Mouse (Mus musculus) lung, postnatal 36 days (tissue): ENCODE data around the gene Tnpo2.

Source experiments
- DNase-seq: peaks from one replicate; pipeline ENCODE4 v3.0.0; 2022; ENCODE audit warnings: mixed read lengths

Gene Tnpo2

DNA sequence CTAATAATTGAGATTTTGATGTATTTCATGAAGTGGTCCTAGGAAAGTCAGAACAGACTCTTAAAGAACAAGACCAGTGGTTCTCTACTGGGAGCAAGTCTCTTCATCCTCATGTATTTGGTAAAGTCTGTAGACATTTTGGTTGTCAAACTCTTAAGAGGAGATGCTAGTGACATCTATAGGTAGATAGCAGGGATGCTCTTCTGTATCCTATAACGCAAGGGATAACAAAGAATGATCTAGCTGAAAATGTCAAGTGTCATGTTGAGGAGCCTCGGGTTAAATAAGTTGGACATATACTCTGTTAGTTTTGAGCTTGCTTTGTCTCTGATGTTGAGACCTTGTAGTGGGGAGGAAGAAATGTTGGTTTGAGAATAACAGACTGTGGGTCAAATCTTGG is 8.8 kb upstream of the Tnpo2 start:
- DNase-seq: no peak

DNA sequence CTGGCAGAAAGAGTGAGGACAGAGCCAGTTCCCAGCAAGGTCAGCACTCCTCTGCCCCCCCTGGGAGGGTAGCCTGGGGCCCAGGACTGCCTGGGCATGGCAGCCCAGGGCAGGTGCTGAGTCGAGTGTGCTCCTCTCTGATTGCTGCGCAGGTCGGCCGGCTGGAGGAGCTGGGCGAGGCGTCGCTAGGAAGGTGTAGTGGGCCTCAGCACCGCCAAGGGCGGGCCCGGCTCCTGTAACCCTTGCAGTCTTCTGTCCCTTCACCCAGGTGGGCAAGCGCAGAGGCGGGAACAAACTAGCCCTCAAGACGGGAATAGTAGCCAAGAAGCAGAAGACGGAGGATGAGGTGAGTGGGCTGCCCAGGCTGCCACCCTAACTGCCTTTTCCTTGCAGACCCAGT is 7.4 kb upstream of the Tnpo2 start:
- no peak for DNase-seq

DNA sequence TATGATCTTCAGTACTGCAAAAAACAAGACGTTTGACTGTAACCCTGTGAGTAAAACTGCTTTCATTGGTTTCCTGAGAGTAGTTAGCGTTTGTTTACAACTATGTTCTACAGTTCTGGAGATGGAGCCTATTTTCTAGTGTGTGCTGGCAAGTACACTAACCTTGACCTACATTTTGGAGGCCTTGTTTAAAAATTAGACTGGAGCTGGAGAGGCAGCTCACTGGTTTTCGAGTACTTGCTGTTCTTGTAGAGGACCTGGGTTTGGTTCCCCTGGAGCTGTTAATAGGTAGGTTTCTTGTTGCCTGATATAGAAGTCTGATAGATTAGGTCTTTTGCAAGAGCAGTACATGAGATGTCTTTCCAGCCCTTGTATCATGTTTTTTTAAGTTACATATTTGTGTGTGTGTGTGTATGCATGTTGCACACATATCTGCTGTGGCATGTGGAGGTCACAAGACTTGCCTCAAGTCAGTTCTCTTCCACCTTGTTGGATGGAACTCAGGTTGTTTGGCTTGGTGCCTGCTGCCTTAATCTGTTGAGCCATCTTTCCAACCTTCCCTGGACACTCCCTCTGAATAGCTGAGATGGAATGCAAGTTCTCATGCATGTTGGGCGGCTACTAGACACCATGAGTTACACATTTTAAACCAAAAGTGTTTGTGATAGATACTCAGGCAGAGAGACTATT is 3.9 kb upstream of the Tnpo2 start:
- no peak for DNase-seq

DNA sequence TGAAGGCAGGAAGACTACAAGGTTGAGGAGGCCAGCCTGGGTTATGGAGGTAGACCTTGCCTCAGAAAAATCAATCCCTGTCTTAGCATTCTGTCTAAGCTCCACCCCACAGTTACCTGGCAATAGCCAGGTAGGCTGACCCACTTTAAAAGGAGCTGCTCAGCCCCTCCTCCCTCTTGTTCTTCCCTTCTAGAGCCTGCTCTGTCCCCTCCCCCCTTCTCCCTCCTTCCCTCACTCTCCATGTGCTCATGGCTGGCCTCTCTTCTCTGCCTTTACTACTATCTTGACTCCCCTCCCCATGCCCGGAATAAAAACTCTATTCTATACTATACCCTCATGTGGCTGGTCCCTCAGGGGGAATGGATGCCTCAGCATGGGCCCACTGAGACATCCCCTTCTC is 2.8 kb upstream of the Tnpo2 start:
- peak; percentile 64 for DNase-seq

DNA sequence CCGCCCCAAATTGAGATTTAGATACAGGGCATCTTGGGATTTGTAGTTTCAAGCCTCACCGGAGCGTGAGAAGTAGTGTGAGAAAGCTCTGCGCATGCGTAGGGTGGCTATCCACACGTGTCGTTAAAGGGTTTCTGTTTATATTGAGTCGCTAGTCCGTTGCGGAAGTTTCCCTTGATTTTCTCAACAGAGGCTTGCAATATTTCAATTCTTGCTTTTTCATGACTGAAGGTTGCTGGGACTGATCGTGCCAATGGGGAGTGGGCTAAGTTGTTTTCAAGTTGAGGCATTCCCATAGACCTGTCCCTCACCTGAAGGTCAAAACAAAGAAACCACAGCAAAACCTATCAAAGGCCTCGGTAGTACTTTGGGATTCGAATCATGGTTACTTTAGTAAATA is 2.0 kb upstream of the Tnpo2 start:
- DNase-seq: peak; percentile 90

DNA sequence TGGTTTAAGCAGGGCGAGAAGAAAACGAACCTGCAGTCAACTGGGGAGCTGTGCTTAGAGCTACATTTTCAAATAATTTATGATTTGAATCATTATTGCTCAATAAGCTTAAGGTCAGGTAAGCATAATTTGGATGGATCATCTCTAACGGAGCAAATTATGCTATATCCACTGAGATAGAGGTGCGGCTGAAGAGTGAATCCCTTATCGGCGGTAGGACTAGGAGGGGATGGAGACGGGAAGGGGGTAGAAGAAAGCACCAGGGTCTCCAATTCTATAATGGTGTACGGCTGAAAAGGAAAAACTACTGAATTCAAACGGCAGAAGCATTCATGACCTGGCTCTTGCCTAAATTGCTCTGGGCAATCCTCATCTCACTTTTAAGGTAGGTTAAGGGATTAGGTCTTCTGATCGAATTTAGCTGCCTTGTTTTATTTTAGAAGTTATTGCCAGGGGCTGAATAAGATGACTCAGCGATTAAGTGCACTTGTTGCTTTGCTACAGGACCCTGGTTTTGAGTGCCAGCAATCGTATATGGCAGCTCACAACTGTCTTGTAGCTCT is 1.5 kb upstream of the Tnpo2 start:
- DNase-seq: no peak

DNA sequence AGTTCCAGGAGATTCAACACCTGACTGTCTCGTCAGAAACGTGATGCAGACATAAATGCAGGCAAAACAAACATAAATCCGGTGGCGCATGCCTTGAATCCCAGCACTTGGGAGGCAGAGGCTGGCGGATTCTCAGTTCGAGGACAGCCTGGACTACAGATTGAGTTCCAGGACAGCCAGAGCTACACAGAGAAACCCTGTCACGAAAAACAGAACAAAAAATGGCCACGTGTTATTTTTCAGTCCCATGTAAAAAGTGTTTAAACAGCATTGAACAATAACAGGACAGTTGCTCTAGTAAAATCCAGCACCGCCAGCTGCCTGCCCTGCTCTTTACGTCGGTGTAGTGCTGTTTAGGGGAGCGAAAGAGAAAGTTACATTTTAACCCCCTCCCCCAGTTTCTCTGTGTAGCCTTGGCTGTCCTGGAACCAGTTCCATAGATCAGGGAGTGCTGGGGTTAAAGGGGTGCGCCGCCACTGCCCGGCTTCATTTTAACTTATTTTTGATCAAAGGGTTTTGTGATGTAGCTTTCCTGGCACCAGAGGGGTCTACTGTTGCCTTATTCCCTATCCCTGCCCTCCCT is 896 bp upstream of the Tnpo2 start:
- peak; percentile 21 for DNase-seq

DNA sequence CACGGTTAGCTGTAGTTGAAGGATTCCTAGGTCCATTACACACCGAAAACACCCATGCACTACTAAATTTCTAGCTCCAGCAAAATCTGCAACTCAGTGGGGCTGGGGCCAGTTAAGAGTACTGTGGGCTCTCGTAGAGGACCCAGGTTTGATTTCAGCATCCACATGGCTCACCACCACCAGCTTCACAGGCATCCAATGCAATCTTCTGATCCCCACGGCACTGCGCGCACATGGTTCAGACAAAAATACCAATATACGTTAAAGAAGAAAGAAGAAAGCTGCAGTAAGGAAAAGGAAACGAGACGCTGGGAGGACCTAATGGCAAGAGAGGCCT is 366 bp upstream of the Tnpo2 start:
- DNase-seq: no peak

DNA sequence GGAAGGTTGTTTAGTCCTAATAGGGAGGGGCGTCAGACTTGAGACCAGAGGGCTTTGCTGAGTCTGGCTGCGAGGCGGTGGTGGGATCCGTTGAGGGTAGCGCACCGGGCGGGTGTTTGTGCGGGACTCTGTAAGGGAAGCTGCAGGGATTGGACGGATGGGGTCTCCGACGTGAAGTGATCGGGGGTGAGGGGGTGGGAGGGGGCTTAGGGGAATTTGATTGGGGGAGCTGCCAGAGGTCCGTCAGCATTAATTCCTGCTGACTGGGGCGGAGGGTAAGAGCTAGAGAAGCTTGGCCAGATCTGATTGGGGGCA is 608 bp downstream of the Tnpo2 start:
- DNase-seq: no peak

DNA sequence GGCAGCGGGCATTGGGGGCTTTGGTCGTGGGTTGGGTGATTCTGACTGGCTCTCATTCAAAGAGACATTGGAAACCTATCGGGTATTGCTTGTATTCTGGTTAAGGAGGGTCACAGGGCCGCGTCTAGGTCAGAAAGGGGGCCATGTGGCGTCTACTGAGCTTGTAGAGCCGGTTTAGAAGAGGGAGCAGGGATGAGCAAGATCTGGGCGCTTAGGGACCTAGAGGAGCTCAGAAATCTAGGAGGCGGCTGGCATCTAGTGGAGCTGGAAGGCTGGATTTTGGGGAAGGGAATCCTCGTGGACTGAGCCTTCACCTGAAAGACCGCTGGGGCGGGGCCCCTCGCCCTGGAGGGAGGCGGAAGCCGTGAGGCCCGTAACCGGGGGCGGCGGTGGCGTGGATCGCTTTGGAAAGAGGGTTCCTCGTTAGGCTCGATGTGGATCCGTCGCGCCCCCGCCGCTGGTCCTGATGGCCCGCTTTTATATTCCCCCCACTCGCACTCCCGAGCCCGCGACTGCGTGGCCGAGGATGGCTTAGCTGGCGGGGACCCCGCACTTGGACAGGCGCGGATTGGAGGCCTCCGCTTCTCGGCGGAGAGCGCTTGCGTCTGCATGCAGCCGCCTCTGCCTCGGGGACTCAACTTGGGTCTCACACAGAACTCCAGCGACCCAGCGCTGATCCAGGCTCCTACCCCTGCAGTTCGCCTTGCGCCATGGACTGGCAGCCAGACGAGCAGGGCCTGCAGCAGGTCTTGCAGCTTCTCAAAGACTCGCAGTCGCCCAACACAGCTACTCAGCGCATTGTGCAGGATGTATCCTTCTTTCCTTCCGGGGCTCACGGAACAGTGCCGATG is 1.2 kb downstream of the Tnpo2 start:
- peak; percentile 52 for DNase-seq

DNA sequence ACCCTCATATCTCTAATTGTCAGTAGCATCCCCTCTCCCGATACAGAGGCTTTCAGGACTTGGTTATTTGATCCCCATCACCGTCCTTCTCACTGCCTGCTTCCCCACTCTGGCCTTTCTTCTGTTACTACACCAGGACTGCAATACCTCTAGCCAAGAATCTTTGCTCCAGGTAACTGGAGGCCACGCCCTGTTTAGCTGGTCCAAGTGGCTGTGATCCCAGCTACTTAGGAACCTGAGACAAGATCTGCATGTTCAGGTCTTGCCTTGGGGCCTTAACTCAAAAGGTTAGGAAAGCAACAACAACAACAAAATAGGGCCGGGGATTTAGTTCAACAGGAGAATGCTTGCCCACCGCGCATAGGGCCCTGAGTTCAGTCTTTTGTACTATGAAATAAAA is 6.9 kb downstream of the Tnpo2 start:
- DNase-seq: peak; percentile 10

DNA sequence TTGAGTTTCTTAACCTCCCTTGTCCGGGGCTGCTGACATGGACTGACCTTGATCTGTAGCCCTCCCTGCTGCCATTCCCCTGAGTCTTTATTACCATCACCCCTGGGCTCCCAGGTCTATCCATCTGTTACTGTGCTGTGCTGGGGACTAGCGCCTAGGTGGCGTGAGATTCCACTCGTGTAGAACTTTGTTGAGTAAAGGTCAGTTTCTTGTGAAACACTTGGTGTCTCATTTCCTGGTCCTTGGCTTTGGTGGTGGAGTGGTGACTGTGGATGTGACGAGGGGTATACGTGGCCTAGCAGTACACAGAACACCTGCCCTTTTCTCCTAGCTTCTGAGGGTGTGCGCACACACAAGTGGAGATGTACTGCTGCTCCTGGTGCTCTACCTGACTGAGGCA is 20.7 kb downstream of the Tnpo2 start:
- DNase-seq: no peak

DNA sequence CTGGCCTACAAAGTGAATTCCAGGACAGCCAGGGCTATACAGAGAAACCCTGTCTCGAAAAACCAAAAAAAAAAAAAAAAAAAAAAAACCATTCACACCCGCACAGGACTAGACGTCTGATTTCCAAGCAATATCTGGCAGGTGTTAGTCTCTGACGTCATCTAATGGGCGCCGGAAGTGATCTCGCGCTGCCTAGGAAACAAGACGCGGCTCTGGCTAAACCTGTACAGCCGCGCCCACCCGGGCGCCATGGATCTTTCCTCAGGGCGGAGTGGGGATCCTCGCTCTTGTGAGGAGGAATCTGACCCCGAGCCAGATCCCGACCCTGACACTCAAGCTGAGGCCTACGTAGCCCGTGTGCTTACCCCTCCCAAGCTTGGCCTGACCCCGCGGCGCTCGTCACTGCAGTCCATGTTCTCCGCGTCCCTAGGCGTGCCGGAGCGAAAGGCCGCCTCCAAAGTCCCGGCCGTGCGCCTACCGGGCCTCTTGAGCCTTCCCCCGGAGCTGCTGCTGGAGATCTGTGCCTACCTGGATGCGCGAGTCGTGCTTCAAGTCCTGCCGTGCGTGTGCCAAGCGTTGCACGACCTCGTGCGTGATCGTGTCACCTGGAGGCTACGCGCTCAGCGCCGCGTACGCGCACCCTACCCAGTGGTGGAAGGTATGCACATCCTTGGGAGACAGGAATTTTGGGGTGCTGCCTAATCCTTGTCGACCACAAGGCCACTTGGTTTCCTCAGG is 23.3 kb downstream of the Tnpo2 start, which contains the start of gene Fbxw9:
TSS of gene Fbxw9 (plus strand) at position 177 of the 738 bp plus-strand sequence.
- DNase-seq: peak; percentile 98

DNA sequence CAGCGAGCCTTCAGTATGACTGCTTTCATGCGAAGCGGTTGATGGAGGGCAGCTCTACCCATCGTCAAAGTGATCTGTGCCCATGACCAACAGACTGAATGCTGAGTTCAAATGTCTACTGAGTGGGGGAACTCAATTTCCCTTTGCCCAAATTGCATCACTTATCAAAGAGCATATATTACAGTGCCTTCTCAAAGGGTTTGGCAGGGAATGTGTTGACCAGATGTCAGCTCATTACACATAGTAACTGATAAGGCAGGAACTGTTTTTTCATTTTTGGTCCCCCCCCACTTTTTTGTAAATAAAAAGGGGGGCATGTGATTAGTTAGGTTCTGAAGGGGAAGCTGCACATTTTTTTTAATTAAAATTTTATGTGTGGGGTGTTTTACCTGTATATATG is 25.9 kb downstream of the Tnpo2 start:
- no peak for DNase-seq

DNA sequence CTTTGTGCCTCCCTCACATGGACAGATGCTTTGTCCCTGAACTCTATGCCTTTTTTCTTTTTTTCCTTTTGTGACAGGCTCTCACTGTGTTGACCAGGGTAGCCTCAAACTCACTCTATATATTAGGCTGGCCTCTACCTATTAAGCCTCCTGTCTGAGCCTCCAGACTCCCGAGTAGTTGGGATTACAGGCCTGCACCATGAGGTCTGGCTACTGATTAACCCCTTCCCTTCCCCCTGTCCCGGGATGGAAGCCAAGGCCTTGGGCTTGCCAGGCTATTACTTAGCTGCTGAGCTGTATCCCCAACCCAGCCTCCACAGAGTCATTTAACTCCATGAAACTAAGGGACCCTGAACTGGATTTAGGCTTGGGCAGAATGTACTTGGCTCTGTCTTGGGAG is 28.5 kb downstream of the Tnpo2 start:
- no peak for DNase-seq

DNA sequence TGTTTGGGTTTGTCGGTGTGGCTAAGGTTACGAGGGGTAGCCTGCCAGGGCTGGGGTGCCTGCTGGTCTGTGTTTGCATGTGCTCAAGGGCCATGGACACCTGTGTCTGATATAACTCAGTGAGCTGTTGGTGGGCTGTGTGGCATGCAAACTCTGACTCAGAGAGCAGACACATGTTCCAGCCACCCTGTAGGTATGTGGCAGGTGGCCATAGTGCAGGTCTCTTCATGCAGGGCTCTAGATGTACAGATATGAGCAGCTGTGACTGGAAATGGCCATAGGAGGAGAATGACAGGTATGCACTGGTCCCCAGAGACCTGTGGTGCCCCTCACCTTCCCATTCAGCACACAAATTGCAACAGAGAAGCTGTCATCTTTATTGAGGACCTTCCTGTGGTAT is 30.4 kb downstream of the Tnpo2 start:
- DNase-seq: no peak

DNA sequence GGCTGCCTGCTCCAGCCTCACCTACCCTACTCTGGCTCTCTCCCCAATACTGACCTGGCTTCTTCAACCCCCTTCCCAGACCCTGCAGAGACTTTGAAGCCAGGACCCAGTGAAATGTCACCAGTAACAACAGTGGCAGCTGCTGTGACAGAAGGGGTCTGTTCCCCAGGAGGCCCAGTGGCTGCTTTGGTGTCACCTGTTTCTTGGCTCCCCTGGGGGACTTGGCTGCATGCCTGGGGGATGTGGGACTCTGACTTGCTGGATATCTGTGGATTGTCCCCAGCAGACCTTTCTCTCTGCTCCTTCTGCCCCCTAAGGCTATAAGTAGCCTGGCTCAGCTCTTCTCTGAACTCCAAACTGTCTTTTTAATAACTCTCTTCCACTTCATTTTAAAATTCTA is 31.3 kb downstream of the Tnpo2 start, which contains the start of gene Gm5741:
TSS of gene Gm5741 (minus strand) at position 1 of the 400 bp plus-strand sequence.
- DNase-seq: no peak

DNA sequence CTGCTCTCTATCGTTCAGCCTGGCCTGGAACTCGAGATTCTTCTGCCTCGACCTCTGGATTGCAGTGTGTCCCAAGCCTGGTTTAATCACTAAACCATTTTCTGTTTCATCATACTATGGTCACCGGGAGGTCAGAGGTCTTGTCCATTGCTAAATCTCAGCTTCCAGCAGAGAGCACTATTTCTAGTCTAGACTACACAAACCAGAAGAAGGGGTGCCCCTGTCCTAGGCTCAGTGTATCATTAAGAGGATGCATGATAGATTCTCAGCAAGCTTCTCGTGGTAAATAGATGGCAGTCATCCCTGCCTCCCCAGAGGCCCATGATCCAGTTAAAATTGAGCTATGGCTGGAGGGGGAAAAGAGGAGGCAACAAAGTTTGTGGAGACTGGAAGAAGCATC is 34.3 kb downstream of the Tnpo2 start:
- DNase-seq: peak; percentile 37

DNA sequence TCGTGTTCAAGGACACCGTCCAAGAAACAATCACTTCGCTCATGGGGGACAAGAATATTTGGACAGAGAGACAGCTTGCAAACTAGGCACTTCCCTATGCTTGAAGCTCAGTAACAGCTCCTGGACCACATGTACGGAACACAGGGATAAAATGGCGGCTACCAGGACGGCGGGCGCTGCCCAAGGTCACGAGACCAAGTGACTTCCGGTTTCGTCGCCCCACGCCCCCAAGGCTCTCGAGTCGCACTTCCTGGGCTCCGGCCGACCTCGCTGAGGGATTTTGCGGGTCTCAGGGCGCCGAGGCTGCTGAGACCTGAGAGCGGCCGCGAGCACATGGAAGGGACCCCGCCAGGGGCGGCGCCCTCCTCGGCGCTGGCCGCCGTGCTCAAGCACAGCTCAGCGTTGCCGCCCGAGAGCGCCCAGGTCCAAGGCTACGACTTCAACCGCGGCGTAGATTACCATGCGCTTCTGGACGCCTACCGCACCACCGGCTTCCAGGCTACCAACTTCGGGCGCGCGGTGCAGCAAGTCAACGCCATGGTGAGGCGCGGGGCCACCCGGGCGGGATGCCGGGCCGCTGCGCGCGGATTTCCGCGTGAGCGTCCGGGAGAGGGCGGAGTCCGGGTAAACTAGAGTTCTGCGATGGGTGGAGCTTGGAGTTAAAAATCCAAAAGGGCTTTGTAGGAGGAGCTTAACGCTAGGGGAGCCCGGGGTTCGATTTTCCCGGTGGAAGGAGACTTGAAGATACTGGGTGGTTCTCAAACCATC is 35.0 kb downstream of the Tnpo2 start, which contains the start of gene Dhps:
TSS of gene Dhps (plus strand) at position 244 of the 768 bp plus-strand sequence.
- DNase-seq: peak; percentile 96

DNA sequence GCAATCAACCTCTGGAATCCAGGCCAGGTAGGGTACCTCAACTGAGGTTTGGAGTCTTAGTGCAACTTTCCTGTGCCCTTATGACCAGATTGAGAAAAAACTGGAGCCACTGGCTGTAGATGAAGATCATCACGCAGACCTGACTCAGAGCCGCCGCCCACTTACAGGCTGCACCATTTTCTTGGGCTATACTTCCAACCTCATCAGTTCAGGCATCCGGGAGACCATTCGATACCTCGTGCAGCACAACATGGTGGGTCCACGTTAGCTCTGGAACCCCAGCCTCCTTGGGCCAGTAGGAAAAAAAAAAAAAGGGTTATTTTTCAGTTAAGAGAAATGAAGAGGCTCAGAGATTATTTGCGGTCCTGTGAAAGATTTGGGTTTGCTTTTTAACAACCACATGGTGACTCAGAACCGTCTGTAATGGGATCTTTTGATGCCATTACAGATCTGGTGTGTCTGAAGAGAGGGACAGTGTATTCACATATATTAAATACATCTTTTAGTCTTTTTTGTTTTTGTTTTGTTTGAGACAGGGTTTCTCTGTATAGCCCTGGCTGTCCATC is 35.7 kb downstream of the Tnpo2 start:
- DNase-seq: no peak

DNA sequence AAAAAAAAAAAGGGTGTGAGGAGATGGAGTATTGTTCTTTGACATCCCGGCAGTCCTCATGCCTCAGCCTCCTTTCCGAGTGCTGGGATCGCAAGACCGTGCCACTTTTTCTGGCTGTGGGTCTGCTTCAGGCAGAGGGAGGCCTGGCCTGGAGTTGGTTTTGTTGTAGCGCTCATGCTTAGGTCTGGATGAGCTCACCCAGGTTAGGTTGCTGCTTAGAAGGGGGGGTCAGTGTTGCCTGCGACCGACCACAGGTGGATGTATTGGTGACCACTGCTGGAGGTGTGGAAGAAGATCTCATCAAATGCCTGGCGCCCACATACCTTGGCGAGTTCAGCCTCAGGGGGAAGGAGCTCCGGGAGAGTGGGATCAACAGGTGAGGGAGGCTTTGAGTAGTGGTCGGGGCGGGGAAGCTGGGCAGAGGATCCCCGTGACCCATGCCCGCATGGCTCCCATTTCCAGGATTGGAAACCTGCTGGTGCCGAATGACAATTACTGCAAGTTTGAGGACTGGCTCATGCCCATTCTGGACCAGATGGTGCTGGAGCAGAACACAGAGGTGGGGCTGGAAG is 36.4 kb downstream of the Tnpo2 start:
- no peak for DNase-seq

DNA sequence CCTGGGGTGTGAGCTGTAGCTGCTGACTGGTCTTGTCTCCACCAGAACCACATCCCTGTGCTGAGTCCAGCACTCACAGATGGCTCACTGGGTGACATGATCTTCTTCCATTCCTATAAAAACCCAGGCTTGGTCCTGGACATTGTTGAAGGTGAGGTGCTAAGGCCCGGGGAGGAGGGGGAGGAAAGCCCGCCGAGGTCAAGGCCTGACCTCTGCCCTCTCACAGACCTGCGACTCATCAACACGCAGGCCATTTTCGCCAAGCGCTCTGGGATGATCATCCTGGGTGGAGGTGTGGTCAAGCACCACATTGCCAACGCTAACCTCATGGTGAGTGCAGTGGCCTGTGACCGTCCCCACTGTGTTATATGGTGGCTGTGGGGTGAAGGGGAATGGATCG is 37.5 kb downstream of the Tnpo2 start:
- DNase-seq: no peak
